In genomic region chr12:33388842-33389241, GRCm38 (mm10) we compare ENCODE assay signal across 8 mouse cellular contexts. TPM values are rescaled to one million over a fixed set of nuclear protein-coding genes. Genes with fewer than 3 reads are reported as not detected.
A peak's percentile ranks its signal among the peaks of the same experiment; 100 is the strongest.
DNase-seq lines count a peak whose midpoint lies in the region; ATAC-seq lines count a peak whose summit lies in the region.

No protein-coding gene starts in this region.

- no peaks in the 10 kb centered on the region for H3K4me1 ChIP-seq in heart, embryonic 11.5 days (ENCODE audit: control insufficient read depth, insufficient read depth, low read length)
- H3K4me1 ChIP-seq in intestine, embryonic 16.5 days (ENCODE audit: control insufficient read depth, insufficient read depth, low read length), result no peaks in the 10 kb centered on the region
- H3K4me1 ChIP-seq in midbrain, embryonic 14.5 days (ENCODE audit: control insufficient read depth, insufficient read depth, low read length), result no peaks in the 10 kb centered on the region

- WGBS in heart, embryonic 11.5 days (ENCODE audit: insufficient replicate concordance), result 11% methylated on average over 5 of the region's 5 CpGs
- WGBS in intestine, embryonic 16.5 days, result 11% methylated on average over 5 of the region's 5 CpGs
- WGBS in midbrain, embryonic 14.5 days, result 5% methylated on average over 5 of the region's 5 CpGs

- no peak for ATAC-seq in heart, embryonic 11.5 days (replicated peaks; ENCODE audit: insufficient number of reproducible peaks, low FRiP score, low TSS enrichment)
- peak; percentile 73 for ATAC-seq in intestine, embryonic 16.5 days
- peak; percentile 74 for ATAC-seq in midbrain, embryonic 14.5 days (ENCODE audit: low FRiP score, low TSS enrichment)

- DNase-seq in heart, adult 18-20 months, result peak; percentile 52 to 80
- DNase-seq in cerebellum, postnatal 25 days, result peak; percentile 73 to 80
- DNase-seq in gastrocnemius, adult 18-20 months (ENCODE audit: low spot score), result peak; percentile 74
- peak; percentile 85 to 86 for DNase-seq in left cerebral cortex, postnatal 14 days (ENCODE audit: low spot score in 2 of 2)
- peak; percentile 92 for DNase-seq in midbrain, embryonic 14.5 days
- DNase-seq in spleen, adult 12 weeks (ENCODE audit: low spot score), result peak; percentile 30

- H3K27ac ChIP-seq in heart, embryonic 11.5 days (ENCODE audit: low read depth, low read length), result no peak overlapping the region
- H3K27ac ChIP-seq in intestine, embryonic 16.5 days (ENCODE audit: low read length), result no peak overlapping the region
- H3K27ac ChIP-seq in midbrain, embryonic 14.5 days (replicated peaks; ENCODE audit: low read depth, low read length), result no peak overlapping the region

- no peak overlapping the region for H3K4me3 ChIP-seq in heart, embryonic 11.5 days (ENCODE audit: low read depth, low read length)
- H3K4me3 ChIP-seq in intestine, embryonic 16.5 days (ENCODE audit: low read length), result no peak overlapping the region
- no peak overlapping the region for H3K4me3 ChIP-seq in midbrain, embryonic 14.5 days (replicated peaks; ENCODE audit: low read depth, low read length)

- intact Hi-C loops in left cerebral cortex, postnatal 14 days (cut with DNase I), result no loop called here

- no peaks in the 10 kb centered on the region for H3K9me3 ChIP-seq in heart, embryonic 11.5 days (replicated peaks; ENCODE audit: control insufficient read depth, low read length)
- no peaks in the 10 kb centered on the region for H3K9me3 ChIP-seq in intestine, embryonic 16.5 days (ENCODE audit: control insufficient read depth, low read length)
- H3K9me3 ChIP-seq in midbrain, embryonic 14.5 days (ENCODE audit: control insufficient read depth, low read length), result no peaks in the 10 kb centered on the region

- H3K27me3 ChIP-seq in heart, embryonic 11.5 days (ENCODE audit: control insufficient read depth, insufficient read depth, low read length), result no peaks in the 10 kb centered on the region; the same call in 1 of the 2 replicates
- no peaks in the 10 kb centered on the region for H3K27me3 ChIP-seq in intestine, embryonic 16.5 days (replicated peaks; ENCODE audit: control insufficient read depth, insufficient read depth, low read length)
- no peaks in the 10 kb centered on the region for H3K27me3 ChIP-seq in midbrain, embryonic 14.5 days (ENCODE audit: control insufficient read depth, insufficient read depth, low read length)

- H3K4me2 ChIP-seq in heart, embryonic 11.5 days, result no peak overlapping the region
- no peak overlapping the region for H3K4me2 ChIP-seq in intestine, embryonic 16.5 days (ENCODE audit: low read depth, low read length)
- no peak overlapping the region for H3K4me2 ChIP-seq in midbrain, embryonic 14.5 days (ENCODE audit: low read length)

- no peak overlapping the region for H3K9ac ChIP-seq in heart, embryonic 11.5 days (ENCODE audit: low read depth, low read length)
- no peak overlapping the region for H3K9ac ChIP-seq in intestine, embryonic 16.5 days (ENCODE audit: low read depth, low read length)
- no peak overlapping the region for H3K9ac ChIP-seq in midbrain, embryonic 14.5 days (replicated peaks; ENCODE audit: low read length)

- no peaks in the 10 kb centered on the region for H3K36me3 ChIP-seq in heart, embryonic 11.5 days (ENCODE audit: control insufficient read depth, insufficient read depth, low read length)
- no peaks in the 10 kb centered on the region for H3K36me3 ChIP-seq in intestine, embryonic 16.5 days (ENCODE audit: control insufficient read depth, insufficient read depth, low read length)
- H3K36me3 ChIP-seq in midbrain, embryonic 14.5 days (ENCODE audit: control insufficient read depth, insufficient read depth, low read length), result no peaks in the 10 kb centered on the region

RNA-seq across cellular contexts. Expression of gene Efcab10, which starts 5.8 kb away (rescaled TPM):
- not detected for total RNA-seq in heart, adult 18-20 months (2021)
- not detected in 2 replicates for polyA plus RNA-seq in heart, embryonic 11.5 days (2014; fragmentation: Nextera tagmentation; extraction: Ambion mirVana)
- total RNA-seq in gastrocnemius, adult 18-20 months (2021), result not detected
- polyA plus RNA-seq in intestine, embryonic 16.5 days (2015; fragmentation: Nextera tagmentation; extraction: Ambion mirVana), result not detected in 2 replicates
- total RNA-seq in left cerebral cortex, postnatal 14 days (2021), result 1 to 10 TPM; 1.1 to 1.4 TPM
- 2.9 and 3.4 TPM in 2 replicates for polyA plus RNA-seq in midbrain, embryonic 14.5 days (2014; fragmentation: Nextera tagmentation; extraction: Ambion mirVana)

RNA-seq across cellular contexts. Expression of gene Twistnb, which starts 40.6 kb away (rescaled TPM):
- total RNA-seq in heart, adult 18-20 months (2021), result 10 to 100 TPM in 1 of 2 experiments, 1 to 10 TPM in 1; 8.0 to 10.2 TPM
- 31.4 and 36.6 TPM in 2 replicates for polyA plus RNA-seq in heart, embryonic 11.5 days (2014; fragmentation: Nextera tagmentation; extraction: Ambion mirVana)
- 10 to 100 TPM in 1 of 2 experiments, 1 to 10 TPM in 1; 9.4 to 12.0 TPM for total RNA-seq in gastrocnemius, adult 18-20 months (2021)
- 46.5 and 48.2 TPM in 2 replicates for polyA plus RNA-seq in intestine, embryonic 16.5 days (2015; fragmentation: Nextera tagmentation; extraction: Ambion mirVana)
- 10 to 100 TPM; 10.5 to 11.4 TPM for total RNA-seq in left cerebral cortex, postnatal 14 days (2021)
- polyA plus RNA-seq in midbrain, embryonic 14.5 days (2014; fragmentation: Nextera tagmentation; extraction: Ambion mirVana), result 61.8 and 67.4 TPM in 2 replicates

Comparison
In these comparisons a context has a peak if more than half of its experiments do, and no peak if none do; other contexts are left out.
1. DNase-seq: peak in every context shown above with its lines; median percentile 92 in midbrain, embryonic 14.5 days; 86 in left cerebral cortex, postnatal 14 days; 76 in cerebellum, postnatal 25 days; 74 in gastrocnemius, adult 18-20 months; 66 in heart, adult 18-20 months; 30 in spleen, adult 12 weeks.